Mouse (Mus musculus): ENCODE measurements around the gene Bbc3. TPM values are rescaled to one million over a fixed set of nuclear protein-coding genes. Genes with fewer than 3 reads are reported as not detected.

The Bbc3 gene
- polyA plus RNA-seq, 1 experiment from 2014 or later: 17.3 TPM

GRCm38 (mm10) chr7:16366133-16366646 lies 58.0 kb downstream of the Bbc3 start:
- Histone ChIP-seq H3K9ac (replicated peaks) (no peak overlapping the region), H3K9me3 (no peaks in the 10 kb centered on the region), H3K27me3 (peaks cover 57% of the 10 kb centered on the region), H3K27ac (replicated peaks) (no peak overlapping the region), H3K4me2 (replicated peaks) (no peak overlapping the region), H3K36me3 (peaks cover 83% of the 10 kb centered on the region), H3K4me1 (peaks cover 29% of the 10 kb centered on the region), H3K4me3 (no peak overlapping the region)
- 78% methylated on average over 10 of the region's 10 CpGs for WGBS
- ATAC-seq (ENCODE audit: low FRiP score, low read depth): no peak

- Histone ChIP-seq H3K27ac (replicated peaks) (no peak overlapping the region), H3K36me3 (peaks cover 83% of the 10 kb centered on the region), H3K4me2 (replicated peaks) (no peak overlapping the region), H3K9me3 (no peaks in the 10 kb centered on the region), H3K4me1 (peaks cover 29% of the 10 kb centered on the region), H3K4me3 (no peak overlapping the region), H3K27me3 (peaks cover 57% of the 10 kb centered on the region), H3K9ac (replicated peaks) (no peak overlapping the region)
- WGBS: 82% methylated on average over 4 of the region's 4 CpGs
- ATAC-seq (ENCODE audit: low FRiP score, low read depth): no peak
These were observed 58.5 kb downstream of the Bbc3 start for GRCm38 (mm10) chr7:16366669-16367068.

Other genes starting within 250 kb of the Bbc3 start
- gene Zfp541, start 246.6 kb upstream of the Bbc3 start, polyA plus RNA-seq (2016; fragmentation: Nextera tagmentation; extraction: Ambion mirVana): not detected in 2 replicates
- gene Napa, start 209.9 kb upstream of the Bbc3 start, polyA plus RNA-seq (2016; fragmentation: Nextera tagmentation; extraction: Ambion mirVana): 167 and 196 TPM in 2 replicates
- gene Kptn, start 188.5 kb upstream of the Bbc3 start, polyA plus RNA-seq (2016; fragmentation: Nextera tagmentation; extraction: Ambion mirVana): 31.5 and 32.3 TPM in 2 replicates
- gene Slc8a2, start 178.6 kb upstream of the Bbc3 start, polyA plus RNA-seq (2016; fragmentation: Nextera tagmentation; extraction: Ambion mirVana): 0.48 and 0.55 TPM in 2 replicates
- gene Meis3, start 133.3 kb upstream of the Bbc3 start, polyA plus RNA-seq (2016; fragmentation: Nextera tagmentation; extraction: Ambion mirVana): 123 and 128 TPM in 2 replicates
- 18.9 and 19.0 TPM in 2 replicates for gene Dhx34, start 86.4 kb upstream of the Bbc3 start, polyA plus RNA-seq (2016; fragmentation: Nextera tagmentation; extraction: Ambion mirVana)
- gene C5ar2, start 64.2 kb upstream of the Bbc3 start, polyA plus RNA-seq (2016; fragmentation: Nextera tagmentation; extraction: Ambion mirVana): 0.11 TPM in 1 of 2 replicates, not detected in the other
- gene C5ar1, start 48.9 kb upstream of the Bbc3 start, polyA plus RNA-seq (2016; fragmentation: Nextera tagmentation; extraction: Ambion mirVana): 1.3 and 1.5 TPM in 2 replicates
- gene Inafm1, start 34.8 kb upstream of the Bbc3 start, polyA plus RNA-seq (2016; fragmentation: Nextera tagmentation; extraction: Ambion mirVana): 20.5 and 20.6 TPM in 2 replicates
- gene Ccdc9, start 21.6 kb upstream of the Bbc3 start, polyA plus RNA-seq (2016; fragmentation: Nextera tagmentation; extraction: Ambion mirVana): 43.2 and 48.8 TPM in 2 replicates
- gene Sae1, start 79.4 kb downstream of the Bbc3 start, polyA plus RNA-seq (2016; fragmentation: Nextera tagmentation; extraction: Ambion mirVana): 331 and 332 TPM in 2 replicates
- 27.4 and 31.1 TPM in 2 replicates for gene Zc3h4, start 92.5 kb downstream of the Bbc3 start, polyA plus RNA-seq (2016; fragmentation: Nextera tagmentation; extraction: Ambion mirVana)
- 46.9 and 51.1 TPM in 2 replicates for gene Tmem160, start 144.4 kb downstream of the Bbc3 start, polyA plus RNA-seq (2016; fragmentation: Nextera tagmentation; extraction: Ambion mirVana)
- gene Npas1, start 169.3 kb downstream of the Bbc3 start, polyA plus RNA-seq (2016; fragmentation: Nextera tagmentation; extraction: Ambion mirVana): 0.93 and 1.2 TPM in 2 replicates